Mouse (Mus musculus) midbrain, embryonic 12.5 days (tissue): ENCODE measurements around the gene Kazn. TPM values are rescaled to one million over a fixed set of nuclear protein-coding genes. Genes with fewer than 3 reads are reported as not detected.

ENCODE experiments used
- ATAC-seq: fragments of 200-750 bp; cut with Nextera tagmentation; 2 replicates; pipeline ENCODE4 v1.8.0; 2017; ENCODE audit warnings: low read depth, moderate TSS enrichment, moderate library complexity; ENCODE audit not compliant: low FRiP score
- H3K27ac ChIP-seq: fragments of 300-500 bp; sonication (generic); replicated peaks from 2 replicates; pipeline ENCODE4 v1.5.1; 2016; ENCODE audit warnings: mild to moderate bottlenecking
- H3K27me3 ChIP-seq: fragments of 300-500 bp; sonication (generic); 2 replicates; pipeline ENCODE4 v1.6.1; 2016; ENCODE audit warnings: mild to moderate bottlenecking
- H3K36me3 ChIP-seq: fragments of 300-500 bp; sonication (generic); 2 replicates; pipeline ENCODE4 v1.6.1; 2016
- H3K4me1 ChIP-seq: fragments of 300-500 bp; sonication (generic); 2 replicates; pipeline ENCODE4 v1.6.1; 2016
- H3K4me2 ChIP-seq: fragments of 300-500 bp; sonication (generic); replicated peaks from 2 replicates; pipeline ENCODE4 v1.6.1; 2016; ENCODE audit warnings: mild to moderate bottlenecking, moderate library complexity
- H3K4me3 ChIP-seq: fragments of 300-500 bp; sonication (generic); 2 replicates; pipeline ENCODE4 v1.5.1; 2016; ENCODE audit warnings: mild to moderate bottlenecking
- H3K9ac ChIP-seq: fragments of 300-500 bp; sonication (generic); replicated peaks from 2 replicates; pipeline ENCODE4 v1.6.1; 2016; ENCODE audit warnings: mild to moderate bottlenecking, moderate library complexity
- H3K9me3 ChIP-seq: fragments of 300-500 bp; sonication (generic); 2 replicates; pipeline ENCODE4 v1.6.1; 2016; ENCODE audit warnings: mild to moderate bottlenecking
- WGBS: fragments of 180-500 bp; shearing (Covaris S2); methylation state at CpG from one replicate; pipeline ENCODE4 v1.1.7; 2016; 5-methylcytosine and 5-hydroxymethylcytosine counted together
- polyA plus RNA-seq: library from polyadenylated mRNA; unstranded; fragments of >200 nt; fragmentation: Nextera tagmentation; extraction: Ambion mirVana; gene quantifications from 2 replicates; pipeline ENCODE4 v1.2.1, GENCODE M21; 2016

The Kazn gene
- polyA plus RNA-seq, 1 experiment from 2014 or later: 22.0 TPM

- Histone ChIP-seq H3K9me3 (no peaks in the 10 kb centered on the region), H3K4me2 (no peak overlapping the region), H3K36me3 (peaks cover 12% of the 10 kb centered on the region), H3K4me3 (no peak overlapping the region), H3K4me1 (no peaks in the 10 kb centered on the region), H3K27me3 (no peaks in the 10 kb centered on the region), H3K27ac (no peak overlapping the region), H3K9ac (no peak overlapping the region)
- 66% methylated on average over 11 of the region's 11 CpGs for WGBS
- ATAC-seq: no peak
Observed at GRCm38 (mm10) chr4:142154246-142154645, 85.0 kb downstream of the Kazn start.

GRCm38 (mm10) chr4:142153526-142153925 is 85.7 kb downstream of the Kazn start:
- Histone ChIP-seq H3K9ac (no peak overlapping the region), H3K27ac (no peak overlapping the region), H3K9me3 (no peaks in the 10 kb centered on the region), H3K36me3 (peaks cover 16% of the 10 kb centered on the region), H3K27me3 (no peaks in the 10 kb centered on the region), H3K4me1 (no peaks in the 10 kb centered on the region), H3K4me3 (no peak overlapping the region), H3K4me2 (no peak overlapping the region)
- peak; percentile 78 for ATAC-seq
- 9% methylated on average over 2 of the region's 2 CpGs for WGBS

GRCm38 (mm10) chr4:142152733-142153422 is 86.3 kb downstream of the Kazn start:
- Histone ChIP-seq H3K27ac (no peak overlapping the region), H3K9me3 (no peaks in the 10 kb centered on the region), H3K4me1 (no peaks in the 10 kb centered on the region), H3K27me3 (no peaks in the 10 kb centered on the region), H3K36me3 (peaks cover 21% of the 10 kb centered on the region), H3K4me3 (no peak overlapping the region), H3K9ac (no peak overlapping the region), H3K4me2 (no peak overlapping the region)
- WGBS: 72% methylated on average over 8 of the region's 8 CpGs
- no peak; the same call in 1 of the 2 replicates for ATAC-seq

- Histone ChIP-seq H3K9me3 (no peaks in the 10 kb centered on the region), H3K27me3 (no peaks in the 10 kb centered on the region), H3K4me1 (no peaks in the 10 kb centered on the region), H3K9ac (no peak overlapping the region), H3K36me3 (peaks cover 36% of the 10 kb centered on the region), H3K4me2 (no peak overlapping the region), H3K4me3 (no peak overlapping the region), H3K27ac (no peak overlapping the region)
- WGBS: 70% methylated on average over 2 of the region's 2 CpGs
- ATAC-seq: no peak
Observed at GRCm38 (mm10) chr4:142150086-142150485, 89.1 kb downstream of the Kazn start.

DNA sequence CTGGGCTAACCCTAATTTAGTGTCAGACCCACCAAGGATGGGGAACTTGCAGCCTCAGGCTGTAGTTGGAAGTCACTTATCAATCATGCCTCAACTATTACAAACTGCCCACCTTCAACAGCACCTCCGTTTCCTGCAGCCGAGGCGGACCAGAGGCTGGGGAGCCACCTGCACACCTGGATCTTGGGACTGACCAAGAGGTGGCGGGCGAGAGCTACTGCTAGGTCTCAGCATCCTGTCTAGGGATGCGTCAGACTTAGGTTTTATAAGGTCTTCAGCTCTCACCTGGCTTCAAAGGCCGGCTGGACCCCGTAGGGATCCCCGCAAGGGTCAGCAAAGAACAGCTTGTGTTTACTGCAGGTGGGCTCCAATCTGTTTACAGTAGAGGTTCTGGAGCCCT is 90.0 kb downstream of the Kazn start:
- no peak overlapping the region for H3K4me2 ChIP-seq
- H3K9ac ChIP-seq: no peak overlapping the region
- H3K9me3 ChIP-seq: no peaks in the 10 kb centered on the region
- H3K27ac ChIP-seq: no peak overlapping the region
- ATAC-seq: no peak
- H3K27me3 ChIP-seq: no peaks in the 10 kb centered on the region
- no peak overlapping the region for H3K4me3 ChIP-seq
- peaks cover 40% of the 10 kb centered on the region for H3K36me3 ChIP-seq
- WGBS: 81% methylated on average over 9 of the region's 9 CpGs
- H3K4me1 ChIP-seq: no peaks in the 10 kb centered on the region

- Histone ChIP-seq H3K4me2 (no peak overlapping the region), H3K27me3 (no peaks in the 10 kb centered on the region), H3K9ac (no peak overlapping the region), H3K9me3 (no peaks in the 10 kb centered on the region), H3K4me1 (no peaks in the 10 kb centered on the region), H3K27ac (no peak overlapping the region), H3K4me3 (no peak overlapping the region), H3K36me3 (peaks cover 37% of the 10 kb centered on the region)
- ATAC-seq: no peak
- 97% methylated on average over 10 of the region's 10 CpGs for WGBS
Observed at GRCm38 (mm10) chr4:142147671-142148070, 91.5 kb downstream of the Kazn start.

- Histone ChIP-seq H3K4me1 (no peaks in the 10 kb centered on the region), H3K27me3 (no peaks in the 10 kb centered on the region), H3K9me3 (no peaks in the 10 kb centered on the region), H3K4me3 (no peak overlapping the region), H3K27ac (no peak overlapping the region), H3K9ac (no peak overlapping the region), H3K4me2 (no peak overlapping the region), H3K36me3 (peaks cover 42% of the 10 kb centered on the region)
- WGBS: 50% methylated on average over 5 of the region's 5 CpGs
- no peak for ATAC-seq
Observed at GRCm38 (mm10) chr4:142144096-142144495, 95.1 kb downstream of the Kazn start.

DNA sequence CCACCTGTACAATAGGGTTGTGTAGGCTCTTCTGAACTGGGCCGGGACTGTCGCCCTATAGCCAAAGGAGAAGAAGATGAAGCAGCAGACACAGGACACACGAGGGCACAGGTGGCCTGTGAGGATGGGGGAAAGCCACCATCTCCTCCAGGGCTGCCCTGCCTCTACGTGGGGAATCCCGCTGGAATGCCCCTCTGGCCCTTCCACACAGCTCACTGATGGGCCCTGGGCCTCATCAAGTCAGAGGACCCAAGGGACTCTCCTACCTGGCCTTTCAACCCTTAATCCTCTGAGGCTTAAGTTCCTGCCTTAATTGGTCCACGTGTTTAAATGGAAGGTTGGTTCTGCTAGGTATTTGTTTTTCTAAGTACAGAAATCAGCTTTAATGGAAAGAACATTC is 95.9 kb downstream of the Kazn start:
- H3K36me3 ChIP-seq: peaks cover 36% of the 10 kb centered on the region

GRCm38 (mm10) chr4:142139729-142140128 is 99.5 kb downstream of the Kazn start:
- no peak for ATAC-seq
- peaks cover 12% of the 10 kb centered on the region for H3K36me3 ChIP-seq
- H3K4me3 ChIP-seq: no peak overlapping the region
- H3K27ac ChIP-seq: no peak overlapping the region
- H3K4me1 ChIP-seq: peaks cover 11% of the 10 kb centered on the region
- no peak overlapping the region for H3K9ac ChIP-seq
- no peaks in the 10 kb centered on the region for H3K27me3 ChIP-seq
- WGBS: 72% methylated on average over 5 of the region's 5 CpGs
- no peaks in the 10 kb centered on the region for H3K9me3 ChIP-seq
- H3K4me2 ChIP-seq: no peak overlapping the region

More for the DNA sequence above, 95.9 kb downstream of the Kazn start:
- H3K4me2 ChIP-seq: no peak overlapping the region
- WGBS: 81% methylated on average over 6 of the region's 6 CpGs
- H3K27me3 ChIP-seq: no peaks in the 10 kb centered on the region
- H3K4me1 ChIP-seq: peaks cover 7% of the 10 kb centered on the region
- H3K27ac ChIP-seq: no peak overlapping the region
- no peak overlapping the region for H3K9ac ChIP-seq
- no peak overlapping the region for H3K4me3 ChIP-seq
- no peaks in the 10 kb centered on the region for H3K9me3 ChIP-seq
- ATAC-seq: no peak

GRCm38 (mm10) chr4:142138356-142139099 is 100.7 kb downstream of the Kazn start:
- H3K9me3 ChIP-seq: no peaks in the 10 kb centered on the region
- H3K4me3 ChIP-seq: no peak overlapping the region
- H3K4me2 ChIP-seq: no peak overlapping the region
- peak overlapping the region; percentile 65 for H3K27ac ChIP-seq
- H3K27me3 ChIP-seq: no peaks in the 10 kb centered on the region
- peaks cover 11% of the 10 kb centered on the region for H3K4me1 ChIP-seq
- H3K9ac ChIP-seq: peak overlapping the region; percentile 25; the same call in 1 of the 2 replicates
- peaks cover 8% of the 10 kb centered on the region; the same call in 1 of the 2 replicates for H3K36me3 ChIP-seq
- ATAC-seq: peak; percentile 61; the same call in 1 of the 2 replicates
- 12% methylated on average over 9 of the region's 9 CpGs for WGBS

DNA sequence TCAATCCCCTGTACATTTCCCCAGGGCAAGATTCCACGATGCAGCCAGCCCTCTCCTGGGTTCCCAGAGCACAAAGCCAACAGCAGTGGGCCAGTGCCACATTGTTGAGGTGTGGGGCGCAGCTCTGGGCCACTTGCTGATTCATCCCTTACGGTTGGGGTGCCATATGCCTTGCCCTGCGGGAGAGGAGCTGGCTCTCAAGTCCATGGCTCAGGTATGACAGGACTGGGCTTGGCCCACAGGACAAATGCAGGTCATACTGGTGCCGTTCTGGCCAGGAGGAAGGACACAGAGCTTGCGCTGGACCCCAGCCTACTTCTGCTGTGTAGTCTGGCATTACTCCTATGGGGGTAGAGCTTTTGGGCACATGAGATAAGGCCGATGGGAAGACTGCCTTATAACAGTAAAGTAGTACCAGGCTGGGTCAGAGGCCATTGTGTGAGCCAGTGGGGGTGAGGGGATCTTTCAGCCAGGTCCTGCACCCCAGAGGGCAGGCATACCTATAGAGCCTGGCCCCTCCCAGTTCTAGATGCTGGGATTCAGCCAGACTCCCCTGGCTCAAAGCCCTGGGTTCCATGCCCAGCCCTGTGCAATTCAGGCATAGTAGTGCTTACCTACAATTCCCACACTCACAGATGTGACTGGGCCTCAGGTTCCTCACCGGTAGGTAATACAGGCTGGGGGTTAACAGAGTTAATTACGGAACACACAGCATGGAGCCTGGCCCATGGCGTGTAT is 102.3 kb downstream of the Kazn start:
- Histone ChIP-seq H3K4me2 (no peak overlapping the region), H3K27ac (no peak overlapping the region), H3K9me3 (no peaks in the 10 kb centered on the region), H3K4me1 (peaks cover 11% of the 10 kb centered on the region), H3K27me3 (no peaks in the 10 kb centered on the region), H3K4me3 (no peak overlapping the region), H3K9ac (no peak overlapping the region), H3K36me3 (peaks cover 8% of the 10 kb centered on the region; the same call in 1 of the 2 replicates)
- 90% methylated on average over 10 of the region's 10 CpGs for WGBS
- ATAC-seq: no peak; the same call in 1 of the 2 replicates

DNA sequence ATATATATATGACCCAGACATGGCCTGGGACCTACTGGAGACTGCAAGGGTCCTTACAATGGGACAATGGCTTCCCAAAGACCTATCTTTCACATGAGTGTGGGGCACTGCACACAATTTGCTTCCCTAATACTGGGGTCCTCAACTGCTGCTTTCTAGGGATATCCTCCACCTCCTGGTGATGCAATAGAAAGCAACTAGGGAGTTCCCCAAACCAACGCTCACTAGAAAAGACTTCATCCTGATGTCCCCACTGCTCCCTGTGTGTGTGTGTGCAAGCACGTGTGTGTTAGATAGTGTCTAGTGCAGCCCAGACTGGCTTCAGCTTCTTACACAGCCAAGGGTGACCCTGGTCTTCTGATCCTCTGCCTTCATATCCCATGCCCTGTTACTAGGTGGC is 103.7 kb downstream of the Kazn start:
- WGBS: 96% methylated on average over 2 of the region's 2 CpGs
- H3K27me3 ChIP-seq: no peaks in the 10 kb centered on the region
- H3K9ac ChIP-seq: no peak overlapping the region
- no peak overlapping the region for H3K4me2 ChIP-seq
- peaks cover 12% of the 10 kb centered on the region for H3K4me1 ChIP-seq
- H3K9me3 ChIP-seq: no peaks in the 10 kb centered on the region
- ATAC-seq: no peak
- H3K36me3 ChIP-seq: peaks cover 4% of the 10 kb centered on the region; the same call in 1 of the 2 replicates
- no peak overlapping the region for H3K4me3 ChIP-seq
- no peak overlapping the region for H3K27ac ChIP-seq
